Mouse (Mus musculus) bone marrow macrophage, adult 2 months (primary cell): ENCODE measurements around the gene Fis1.

ENCODE experiments used
- CTCF ChIP-seq: IDR thresholded peaks from 2 replicates; pipeline ENCODE4 v1.5.1; 2012; ENCODE audit warnings: low read depth, mild to moderate bottlenecking, low read length, moderate library complexity
- POLR2A ChIP-seq: IDR thresholded peaks from 2 replicates; pipeline ENCODE4 v1.6.1; 2012; ENCODE audit warnings: mild to moderate bottlenecking, low read depth, low read length, borderline replicate concordance

DNA sequence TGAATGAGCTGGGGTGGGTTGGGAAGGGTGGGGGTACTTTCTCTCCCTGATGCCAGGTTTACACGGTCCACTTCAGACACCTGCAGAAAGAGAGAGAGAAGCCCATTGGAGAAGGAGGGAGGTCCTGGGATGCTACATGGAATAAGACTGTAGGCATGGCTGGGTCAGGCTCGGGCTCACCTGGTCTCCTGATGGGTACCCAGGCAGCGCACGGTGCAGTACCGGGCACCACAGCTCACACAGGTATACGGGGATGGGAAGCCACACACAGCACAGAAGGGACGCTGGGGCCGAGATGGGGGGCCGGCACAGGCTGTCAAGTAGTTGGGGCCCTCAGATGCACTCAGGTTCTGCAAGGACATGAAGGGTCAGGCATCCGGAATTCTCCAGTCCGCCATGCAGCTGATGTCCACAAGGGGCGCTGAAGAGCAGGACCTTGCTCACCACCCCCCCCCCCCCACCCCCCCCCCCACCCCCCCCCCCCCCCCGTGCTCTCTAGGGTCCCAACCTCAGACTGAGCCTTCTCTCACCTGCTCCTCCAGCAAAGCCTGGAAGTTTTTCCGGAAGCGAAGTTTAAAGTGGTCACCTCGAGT lies 29.4 kb downstream of the Fis1 start:
- TF ChIP-seq CTCF (no peak), POLR2A (no peak)
